Mouse (Mus musculus) frontal cortex, adult 2 months (tissue): ENCODE results near the gene Lgals12. TPM values are rescaled to one million over a fixed set of nuclear protein-coding genes. Genes with fewer than 3 reads are reported as not detected.
A peak's percentile ranks its signal among the peaks of the same experiment; 100 is the strongest.

Experiments used
- DNase-seq, 2 experiments: peaks; one replicate each; pipeline ENCODE4 v3.0.0; 2022; ENCODE audit warnings: low spot score in 1 of 2; ENCODE audit errors: extremely low spot score in 1 of 2
- polyA plus RNA-seq: library from polyadenylated mRNA; depleted of rRNA; stranded (reverse); fragments of >200 nt; gene quantifications from 2 replicates; pipeline ENCODE4 v1.2.3, GENCODE M21; 2012

Lgals12 gene
- polyA plus RNA-seq, 1 experiment, result 0.64 TPM

DNA sequence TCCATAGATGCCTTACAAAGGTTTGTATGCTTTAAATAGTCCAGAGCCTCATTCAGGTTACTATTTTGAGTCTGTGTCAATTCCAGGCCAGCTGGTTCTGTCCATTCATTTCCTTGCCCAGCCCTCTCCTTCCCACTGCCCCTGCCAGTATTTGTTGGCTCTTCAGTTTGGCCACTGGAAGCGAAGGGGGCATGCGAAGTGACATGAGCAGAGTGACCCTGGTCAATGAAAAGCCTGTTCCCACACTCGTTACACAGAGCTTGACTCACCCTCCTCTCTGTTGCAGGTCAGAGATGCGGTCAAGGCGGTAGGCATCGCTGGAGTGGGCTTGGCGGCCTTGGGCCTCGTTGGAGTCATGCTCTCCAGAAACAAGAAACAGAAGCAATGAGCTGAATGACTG lies 21.7 kb downstream of the Lgals12 start:
- no peak for DNase-seq

DNA sequence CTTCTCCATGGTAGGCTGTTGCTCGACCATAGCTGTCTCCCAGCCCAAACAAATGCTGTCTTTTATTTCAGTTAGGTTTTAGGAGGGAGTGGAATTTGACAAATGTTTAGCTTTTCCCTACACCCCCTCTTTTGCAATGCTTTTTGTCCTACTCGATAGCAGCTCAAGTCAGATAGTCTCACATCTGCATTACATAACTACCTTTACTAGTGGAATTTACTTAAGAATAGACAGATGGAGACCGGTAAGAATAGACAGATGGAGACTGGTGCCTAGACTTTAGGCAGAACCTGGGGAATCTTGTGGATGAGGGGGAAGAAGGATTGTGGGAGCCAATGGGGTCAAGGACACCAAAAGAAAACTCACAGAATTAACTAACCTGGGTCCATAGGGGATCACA lies 23.4 kb downstream of the Lgals12 start:
- no peak for DNase-seq

DNA sequence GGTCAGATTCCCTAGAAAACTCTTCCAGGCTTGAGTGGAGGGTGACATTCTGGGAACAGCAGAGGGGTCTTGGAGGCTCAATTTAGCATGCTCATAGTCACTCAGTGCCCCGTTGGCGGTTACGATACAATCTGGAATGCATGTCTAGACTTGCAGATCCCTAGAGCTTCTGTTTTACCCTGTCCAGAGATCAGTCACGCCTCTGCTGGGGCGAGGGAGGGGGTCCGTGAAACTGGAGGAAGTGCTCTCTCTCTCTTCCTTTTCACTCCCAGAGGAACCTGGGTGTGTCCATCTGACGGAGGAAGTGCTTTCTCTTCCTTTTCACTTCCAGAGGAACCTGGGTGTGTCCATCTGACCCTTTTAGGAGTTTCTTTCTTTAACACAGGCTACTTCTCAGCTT lies 23.9 kb downstream of the Lgals12 start:
- DNase-seq, result no peak

DNA sequence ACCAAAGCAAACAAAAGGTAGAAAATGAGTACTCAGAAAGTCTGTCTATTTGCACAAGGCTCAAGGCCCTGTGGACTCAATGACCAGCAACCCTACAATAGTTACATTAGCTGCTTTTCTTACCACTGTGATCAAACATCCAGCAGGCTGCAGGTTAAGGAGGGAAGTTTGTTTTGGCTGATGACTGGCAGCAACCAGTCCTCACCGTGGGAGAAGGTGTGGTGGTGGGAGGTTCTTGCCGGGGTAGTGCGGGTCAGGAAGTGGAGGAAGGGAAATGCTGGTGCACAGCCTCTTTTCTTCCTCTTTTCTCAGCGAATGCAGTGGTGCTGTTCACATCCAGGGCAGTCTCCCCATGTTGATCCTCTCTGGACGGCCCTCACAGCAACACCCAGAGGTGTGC lies 26.0 kb downstream of the Lgals12 start:
- DNase-seq, result no peak

DNA sequence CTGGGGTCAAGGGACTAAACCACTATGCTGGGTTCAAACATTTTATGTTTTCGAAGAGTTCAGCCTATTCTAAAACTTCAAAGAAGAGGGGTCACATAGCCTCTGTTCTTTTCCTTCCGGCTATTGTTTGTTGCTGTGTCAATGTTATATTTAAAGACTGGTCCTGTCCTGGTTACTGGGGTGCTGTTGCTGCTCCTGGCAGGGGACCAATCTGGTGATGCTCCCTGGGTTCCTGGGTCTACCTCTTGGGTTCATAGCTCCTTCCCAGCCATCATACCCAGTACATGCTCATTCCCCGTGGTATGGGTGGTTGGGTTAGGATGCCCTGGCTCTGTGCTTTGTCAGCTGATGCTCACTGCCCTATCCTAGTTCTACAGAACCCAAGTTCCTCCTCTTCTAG lies 29.3 kb downstream of the Lgals12 start:
- DNase-seq, result no peak

DNA sequence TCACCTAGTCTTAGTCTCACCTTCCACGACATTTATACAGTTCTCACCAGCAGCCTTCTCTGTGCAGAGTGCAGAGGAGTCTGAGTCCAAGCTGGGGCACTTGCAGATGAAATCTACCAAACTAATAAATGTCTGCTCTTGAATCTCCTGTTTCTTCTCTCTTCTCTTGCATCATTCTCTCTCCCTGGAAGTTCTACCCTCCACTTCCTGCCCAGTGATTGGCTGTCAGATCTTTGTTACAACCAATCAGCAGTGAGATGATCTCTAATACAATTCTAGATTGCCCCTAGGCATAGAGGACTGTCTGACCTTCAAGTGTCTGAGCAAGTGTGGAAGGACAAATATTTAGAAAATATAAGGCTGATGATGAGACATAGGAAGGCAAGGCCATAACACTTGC lies 30.8 kb downstream of the Lgals12 start:
- DNase-seq, result no peak

DNA sequence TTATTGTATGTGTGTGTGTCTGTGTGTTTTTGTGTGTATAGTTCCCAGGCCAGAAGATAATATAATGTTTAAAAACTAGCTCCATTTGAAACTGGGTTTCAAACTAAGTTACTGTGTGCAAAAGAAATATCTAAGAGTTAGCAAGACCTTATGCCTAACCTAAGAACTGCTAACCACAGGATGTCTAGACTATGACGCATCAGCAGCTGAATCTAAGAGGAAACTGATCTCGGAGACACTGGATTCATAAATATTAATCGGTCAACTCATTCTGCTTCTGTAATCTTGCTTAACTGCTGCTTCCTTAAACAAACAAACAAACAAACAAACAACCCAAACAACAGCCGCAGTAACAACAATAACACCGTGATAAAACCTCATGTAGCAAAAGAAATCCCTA lies 37.3 kb downstream of the Lgals12 start:
- DNase-seq, result no peak

DNA sequence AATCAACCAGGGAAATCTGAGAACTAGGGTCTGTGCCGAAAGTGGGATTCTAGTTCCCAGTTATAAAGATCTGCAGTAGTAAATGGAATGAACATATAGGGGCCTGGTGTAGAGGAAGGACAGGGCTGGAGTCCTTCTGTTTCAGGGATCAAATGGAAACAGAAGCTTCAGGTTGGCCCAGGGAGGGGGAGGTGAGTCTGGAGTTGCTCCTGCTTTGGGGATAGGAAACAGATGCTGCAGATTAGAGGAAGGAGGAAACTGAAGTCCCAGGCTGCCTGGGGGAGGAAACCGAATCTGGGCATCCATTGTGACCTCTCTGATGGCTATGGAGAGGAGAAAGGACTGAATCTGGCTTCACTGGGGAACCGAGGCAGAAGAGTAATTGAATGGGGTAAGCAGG lies 38.6 kb downstream of the Lgals12 start:
- no peak for DNase-seq

DNA sequence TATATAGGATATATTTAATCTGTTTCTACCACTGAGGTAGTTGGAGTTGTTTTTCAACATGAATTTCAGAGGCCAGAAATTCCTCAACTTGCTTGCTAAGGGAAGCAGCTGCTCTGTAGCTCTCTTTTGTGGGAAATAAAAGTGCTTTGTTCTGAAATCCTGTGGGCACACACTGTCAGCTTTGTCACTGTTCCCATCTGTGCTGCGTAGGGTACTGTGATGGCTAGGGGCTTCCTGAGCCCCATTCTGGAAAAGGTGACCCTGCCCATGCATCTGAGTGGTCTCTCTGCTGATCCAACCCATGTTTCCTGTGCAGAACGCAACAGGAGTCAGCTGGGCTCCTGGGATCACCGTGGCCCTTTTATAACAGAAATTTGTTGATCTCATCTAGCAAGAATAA lies 40.2 kb downstream of the Lgals12 start:
- peak; percentile 17 to 40 for DNase-seq

DNA sequence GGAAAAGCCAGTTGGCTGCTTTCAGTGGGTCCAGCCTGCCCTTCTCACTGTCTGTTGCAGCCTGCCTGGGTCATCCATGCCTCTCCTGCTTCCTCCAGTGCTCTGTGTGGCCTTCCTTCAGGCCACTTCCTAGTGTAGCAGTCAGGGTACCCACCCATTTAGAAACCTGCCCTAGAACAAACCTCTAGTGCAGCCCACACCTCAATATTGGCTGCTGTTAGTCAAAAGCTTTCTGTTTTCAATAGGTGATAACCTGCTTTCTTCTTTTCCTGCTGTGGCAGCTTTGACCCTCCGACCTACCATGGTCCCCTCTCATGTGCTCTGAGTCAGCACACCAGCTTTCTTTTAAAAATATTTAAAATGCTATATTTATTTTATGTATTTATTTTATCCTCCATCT lies 42.5 kb downstream of the Lgals12 start:
- no peak for DNase-seq

DNA sequence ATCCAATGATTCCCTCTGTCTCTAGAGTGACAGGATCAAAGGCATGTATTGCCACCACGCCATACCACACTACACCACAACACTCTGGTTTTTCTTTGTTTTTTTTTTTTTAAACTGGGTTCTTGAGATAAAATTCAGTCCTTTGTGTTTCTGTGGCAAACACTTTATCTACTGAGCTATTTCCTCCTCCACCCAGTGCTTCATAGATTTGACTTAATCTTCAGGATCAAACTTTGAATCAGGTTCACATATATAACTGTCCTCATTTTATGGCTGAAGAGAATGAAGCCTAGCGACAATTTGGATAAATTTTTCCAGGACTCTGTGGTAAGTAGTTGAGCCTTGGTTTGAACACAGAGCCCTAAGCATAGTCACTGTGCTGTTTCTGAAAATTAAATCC lies 43.3 kb downstream of the Lgals12 start:
- no peak for DNase-seq

DNA sequence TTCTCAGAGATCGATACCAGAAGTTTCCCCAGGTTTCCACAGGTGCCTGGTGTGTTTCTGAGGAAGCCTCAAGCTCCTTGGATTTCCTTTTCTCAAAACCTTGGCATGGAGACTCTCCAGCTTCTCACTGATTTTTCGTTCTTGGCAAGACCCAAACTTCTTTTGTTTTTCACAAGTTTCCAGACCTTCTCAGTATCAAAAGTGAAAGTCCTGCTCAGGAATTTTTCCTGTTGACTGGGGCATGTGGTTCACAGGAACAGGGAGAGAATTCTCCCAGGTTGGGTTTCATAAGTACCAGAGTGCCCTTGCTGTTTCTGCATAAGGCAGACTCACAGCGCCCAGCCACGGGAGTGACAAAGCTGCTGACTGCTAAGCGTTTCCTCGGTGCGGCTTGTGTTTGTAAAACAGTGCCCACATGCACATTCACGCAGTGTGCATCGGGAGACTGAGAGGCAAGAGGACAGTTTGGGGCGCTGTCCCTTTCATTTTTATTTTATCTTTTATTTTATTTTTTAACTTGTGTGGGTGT lies 44.3 kb downstream of the Lgals12 start:
- DNase-seq, result no peak

DNA sequence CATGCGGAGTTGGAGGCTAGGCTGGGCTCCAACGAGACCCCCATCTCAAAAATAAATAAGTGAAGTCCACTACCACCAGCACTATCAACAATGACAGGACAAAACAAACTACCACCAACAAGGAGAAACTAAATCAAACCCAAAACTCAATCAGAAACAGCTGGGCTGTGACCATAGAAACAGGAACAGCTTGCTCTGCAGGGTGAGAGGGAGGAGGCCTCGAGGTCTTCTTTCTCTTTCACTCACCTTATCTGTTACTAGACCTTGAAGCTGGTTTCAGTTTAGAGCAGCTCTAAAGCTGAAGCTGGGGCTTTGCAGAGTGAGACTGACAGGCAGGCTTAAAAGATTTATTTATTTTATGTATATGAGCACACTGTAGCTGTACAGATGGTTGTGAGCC lies 45.5 kb downstream of the Lgals12 start:
- no peak for DNase-seq

DNA sequence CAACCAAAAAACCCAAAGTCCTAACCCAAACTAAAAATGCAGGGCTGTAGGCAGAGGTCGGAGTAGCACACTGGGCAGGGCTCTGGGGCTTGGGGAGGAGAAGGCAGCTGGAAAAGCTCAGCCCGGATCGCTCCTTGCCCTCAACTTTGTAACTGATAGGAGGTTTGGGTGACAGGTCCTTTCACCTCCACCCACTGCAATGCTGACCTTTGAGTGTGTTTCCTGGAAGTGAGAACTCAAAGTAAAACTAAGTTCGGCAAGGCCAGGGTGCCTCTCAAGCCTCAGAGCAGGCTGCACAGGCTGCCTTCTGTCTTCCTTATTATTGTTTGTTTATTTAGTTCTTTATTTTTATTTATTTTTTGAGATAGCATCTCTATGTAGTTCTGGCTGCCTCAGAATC lies 47.0 kb downstream of the Lgals12 start:
- DNase-seq, result no peak

DNA sequence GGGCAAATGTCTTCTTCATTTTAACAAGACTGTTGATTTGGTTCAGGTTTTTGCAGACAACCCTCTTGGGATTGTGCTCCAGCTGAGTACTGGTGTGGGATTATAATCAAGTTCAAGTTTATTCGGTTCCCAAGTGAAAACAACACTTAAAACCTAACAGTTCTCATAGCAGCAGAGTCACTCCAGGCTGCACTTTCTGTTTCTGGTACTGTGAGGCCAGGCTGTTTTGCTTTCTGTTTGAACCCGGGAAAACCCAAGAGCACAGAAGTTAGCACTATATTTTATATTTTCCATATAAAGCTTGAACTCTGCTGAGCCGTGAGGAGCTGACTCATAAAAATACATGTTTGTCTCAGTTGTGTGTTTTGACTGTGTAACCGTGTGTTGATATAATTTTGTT lies 48.3 kb downstream of the Lgals12 start:
- no peak for DNase-seq

DNA sequence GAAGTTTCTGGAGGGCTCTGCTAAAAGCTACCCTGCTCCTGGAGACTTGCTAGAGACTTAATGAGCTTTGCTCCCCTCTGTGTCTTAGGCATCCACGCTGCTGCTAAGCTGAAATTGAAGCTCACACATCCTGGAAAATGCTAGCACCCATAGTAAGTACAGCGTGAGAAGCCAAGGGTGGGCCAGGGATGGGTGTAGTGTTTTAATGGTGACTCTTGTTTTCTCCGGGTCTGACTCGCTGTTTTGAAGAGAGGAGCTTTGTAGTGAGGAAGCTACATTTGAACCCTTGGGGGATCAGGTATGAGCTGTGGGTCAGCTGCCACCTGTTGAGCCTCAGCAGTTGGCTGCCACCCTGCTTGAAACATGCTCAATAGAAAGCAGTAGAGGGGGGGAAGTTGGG lies 49.1 kb downstream of the Lgals12 start:
- DNase-seq, result no peak

DNA sequence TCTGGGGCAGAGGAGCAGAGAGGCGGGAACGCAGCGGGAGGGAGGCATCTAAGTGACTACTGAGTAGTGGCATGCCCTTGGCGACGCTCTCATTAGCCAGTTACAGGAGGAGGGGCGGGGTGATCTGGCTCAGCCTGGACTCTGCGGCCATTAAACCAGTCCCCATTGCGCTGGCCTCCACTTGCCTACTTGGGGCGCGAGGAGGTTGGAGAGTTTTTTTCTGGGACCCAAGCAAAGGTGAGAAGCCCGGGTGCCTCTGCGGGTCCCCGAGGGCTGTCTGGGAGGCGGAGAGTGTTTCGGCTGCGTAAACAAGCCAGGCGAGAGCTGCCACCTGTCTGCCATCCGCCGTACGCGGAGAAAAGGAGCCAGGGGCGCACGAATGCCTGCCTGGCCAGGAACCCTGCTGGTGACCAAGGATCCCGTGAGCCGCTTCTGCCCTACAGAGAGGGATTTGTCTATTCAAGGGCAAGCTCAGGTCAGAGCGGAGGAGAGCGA lies 49.6 kb downstream of the Lgals12 start, which contains the start of gene Pla2g16:
Gene Pla2g16 (plus strand): TSS at position 132 of the 495 bp plus-strand sequence.
- peak in 1 of 2 experiments; percentile 37 for DNase-seq

DNA sequence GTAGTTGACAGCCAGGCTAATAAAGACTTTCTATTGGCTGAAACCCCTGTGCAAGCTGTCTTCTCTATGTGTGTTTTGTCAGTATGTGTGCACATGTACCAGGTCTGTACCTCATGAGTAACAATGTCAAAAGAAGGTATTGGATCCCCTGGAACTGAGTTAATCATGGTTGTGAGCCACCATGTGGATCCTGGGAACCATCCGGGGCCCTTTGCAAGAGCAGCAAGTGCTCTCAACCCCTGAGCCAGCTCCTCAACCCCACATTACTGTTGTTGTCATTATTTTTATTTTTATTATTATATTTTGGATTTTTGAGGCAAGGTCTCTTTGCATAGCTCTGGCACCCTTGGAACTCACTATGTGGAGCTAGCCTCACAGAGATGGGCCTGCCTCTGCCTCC lies 50.4 kb downstream of the Lgals12 start:
- no peak for DNase-seq

DNA sequence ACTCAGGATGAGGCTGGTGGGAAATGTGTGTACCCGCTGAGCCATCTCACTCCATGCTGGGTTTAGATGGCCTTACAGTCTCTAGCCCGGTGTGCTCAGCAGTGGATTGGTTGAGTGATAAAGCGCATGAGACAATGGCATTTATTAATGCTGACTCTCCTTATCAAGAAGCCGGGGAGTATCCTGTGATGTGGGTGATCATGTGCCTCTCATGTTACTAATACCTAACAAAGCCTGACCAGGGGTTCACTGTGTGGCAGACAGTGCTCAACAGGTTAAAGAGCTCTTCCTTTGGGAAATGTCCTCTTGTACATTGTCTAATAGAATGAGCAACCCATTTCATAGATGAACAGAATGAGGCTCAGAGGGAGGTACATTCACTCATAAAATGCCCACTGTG lies 52.1 kb downstream of the Lgals12 start:
- no peak for DNase-seq

DNA sequence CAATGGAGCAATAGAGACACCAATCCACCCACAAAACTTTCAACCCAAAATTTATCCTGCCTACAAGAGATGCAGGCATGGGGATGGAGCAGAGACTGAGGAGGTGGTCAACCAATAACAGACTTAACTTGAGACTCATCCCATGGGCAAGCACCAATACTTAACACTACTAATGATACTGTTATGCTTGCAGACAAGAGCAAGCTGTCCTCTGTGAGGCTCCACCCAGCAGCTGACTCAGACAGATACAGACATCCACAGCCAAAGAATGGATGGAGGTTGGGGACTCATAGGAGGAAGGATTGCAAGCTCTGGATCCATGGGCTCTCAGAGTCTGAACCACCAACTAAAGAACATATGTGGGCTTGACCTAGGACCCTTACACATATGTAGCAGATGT lies 53.6 kb downstream of the Lgals12 start:
- no peak for DNase-seq

DNA sequence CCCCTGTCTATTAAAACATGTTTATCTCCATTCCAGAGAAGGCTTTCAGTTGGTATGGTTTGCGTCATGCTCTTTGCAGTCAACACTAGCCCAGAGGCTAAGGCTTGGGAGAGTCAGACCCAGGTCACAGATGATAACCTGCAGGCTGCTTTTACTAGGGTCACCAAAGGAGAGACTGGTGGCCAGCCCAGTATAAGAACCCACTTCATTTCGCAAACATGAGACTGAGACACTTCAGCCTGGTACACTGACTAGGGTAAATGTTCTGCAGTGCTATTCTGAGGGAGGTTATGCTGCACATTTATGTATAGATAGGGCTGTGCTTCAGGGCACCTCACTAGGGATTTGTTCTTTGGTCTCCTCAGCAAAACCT lies 54.7 kb downstream of the Lgals12 start:
- no peak for DNase-seq

DNA sequence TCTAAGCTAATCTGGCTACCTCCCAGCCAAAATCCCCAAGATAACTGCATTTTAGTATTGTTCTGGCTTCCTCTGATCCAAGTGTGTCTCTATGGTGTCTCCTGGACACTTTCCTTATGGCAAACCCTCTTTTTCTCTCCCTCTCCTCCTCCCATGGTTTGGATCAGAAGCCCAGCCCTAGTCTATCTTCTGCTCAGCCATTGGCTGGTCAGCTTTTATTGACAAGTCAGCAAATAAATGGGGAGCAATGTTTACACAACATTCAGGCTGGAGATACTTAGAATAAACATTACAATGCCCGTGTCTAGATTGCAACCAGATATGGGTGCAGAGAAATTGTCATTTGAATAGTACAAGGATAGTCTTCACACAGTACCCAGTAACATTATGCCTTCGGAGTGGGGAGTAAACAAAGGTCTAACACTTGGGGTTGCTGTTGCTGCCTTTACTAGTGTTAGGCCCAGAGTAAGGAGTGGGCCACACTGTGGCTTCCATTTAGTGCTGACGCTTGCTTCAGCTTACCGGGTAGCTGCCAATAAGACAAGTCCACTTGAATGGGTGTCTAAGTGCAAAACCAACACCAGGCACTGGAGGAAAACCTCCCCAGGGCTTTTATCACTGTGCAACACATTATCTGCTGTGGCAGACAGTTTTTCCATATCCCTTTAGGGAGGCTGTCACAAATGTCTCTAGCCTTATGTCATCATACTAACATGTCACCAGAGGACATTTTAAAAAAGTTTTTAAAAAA lies 55.3 kb downstream of the Lgals12 start:
- no peak for DNase-seq

DNA sequence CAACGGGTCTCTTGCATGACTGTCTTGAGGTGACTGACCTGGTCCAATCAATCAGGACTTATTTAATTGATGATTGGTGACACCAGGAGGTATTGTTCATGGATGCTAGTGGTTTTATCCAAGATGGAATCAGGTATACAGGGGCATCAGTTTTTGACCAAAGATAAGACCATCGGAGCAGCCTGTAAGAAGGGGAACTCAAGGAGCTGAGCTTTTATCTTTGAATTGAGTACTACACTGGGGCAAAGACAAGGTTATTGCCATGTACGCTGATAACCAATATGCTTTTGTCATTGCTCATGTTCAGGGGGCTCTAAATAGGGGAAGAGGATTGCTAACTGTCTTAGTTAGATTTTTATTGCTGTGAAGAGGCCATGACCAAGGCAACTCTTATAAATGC lies 58.1 kb downstream of the Lgals12 start:
- DNase-seq, result no peak
